In genomic region chr4:149841856-149842255, GRCm38 (mm10) we compare ENCODE assay signal across 10 mouse cellular contexts.
DNase-seq lines count a peak whose midpoint lies in the region; ATAC-seq lines count a peak whose summit lies in the region.
"Had no signal": no experiment of that assay in that cellular context is flagged by ENCODE, and none has a peak within 500 bp of the region (broad histone marks: within the 10 kb centered on the region; RNA-seq: fewer than 3 reads in every experiment).

No protein-coding gene starts in this region.

- no peaks in the 10 kb centered on the region for H3K9me3 ChIP-seq in limb, embryonic 10.5 days (replicated peaks)
- H3K9me3 ChIP-seq: liver, embryonic 13.5 days had no signal

- H3K4me1 ChIP-seq in limb, embryonic 10.5 days: peaks cover 26% of the 10 kb centered on the region
- H3K4me1 ChIP-seq: liver, embryonic 13.5 days had no signal

- no peaks in the 10 kb centered on the region for H3K27me3 ChIP-seq in limb, embryonic 10.5 days (ENCODE audit: low read depth, poor library complexity, severe bottlenecking)
- H3K27me3 ChIP-seq: liver, embryonic 13.5 days had no signal

- peak; percentile 66 for DNase-seq in adrenal gland, postnatal 14 days
- DNase-seq in adrenal gland, postnatal 4 days (ENCODE audit: low spot score in 2 of 2): no peak
- peak; percentile 26 to 38 for DNase-seq in layer of hippocampus, adult 8-10 months (ENCODE audit: low spot score in 2 of 2)
- DNase-seq in layer of hippocampus, adult 9-10 months (ENCODE audit: low spot score): no peak
- DNase-seq in R1 (ENCODE audit: low read depth, low spot score): peak; percentile 91
- DNase-seq in limb, embryonic 10.5 days (ENCODE audit: low spot score): peak; percentile 54
- DNase-seq in testis, postnatal 14 days (ENCODE audit: low spot score): peak; percentile 54
- DNase-seq: liver, embryonic 13.5 days had no signal

- no peak overlapping the region for H3K27ac ChIP-seq in limb, embryonic 10.5 days
- H3K27ac ChIP-seq: liver, embryonic 13.5 days had no signal

- H3K36me3 ChIP-seq in limb, embryonic 10.5 days: no peaks in the 10 kb centered on the region
- H3K36me3 ChIP-seq: liver, embryonic 13.5 days had no signal

- 67% methylated on average over 6 of the region's 6 CpGs for WGBS in limb, embryonic 10.5 days

- H3K4me3 ChIP-seq in limb, embryonic 10.5 days: no peak overlapping the region
- H3K4me3 ChIP-seq: erythroblast, embryonic 14.5 days; liver, embryonic 13.5 days had no signal

- ATAC-seq in granulocyte monocyte progenitor cell, adult 5-6 weeks (replicated peaks; ENCODE audit: poor library complexity, severe bottlenecking): no peak

Comparison
In these comparisons a context has a peak if more than half of its experiments do, and no peak if none do; other contexts are left out.
1. DNase-seq: peak in adrenal gland, postnatal 14 days (single experiment), layer of hippocampus, adult 8-10 months (2 of 2), R1 (single experiment), limb, embryonic 10.5 days (single experiment) and testis, postnatal 14 days (single experiment); none in adrenal gland, postnatal 4 days (0 of 2) and layer of hippocampus, adult 9-10 months (single experiment).